In the genomic region with DNA sequence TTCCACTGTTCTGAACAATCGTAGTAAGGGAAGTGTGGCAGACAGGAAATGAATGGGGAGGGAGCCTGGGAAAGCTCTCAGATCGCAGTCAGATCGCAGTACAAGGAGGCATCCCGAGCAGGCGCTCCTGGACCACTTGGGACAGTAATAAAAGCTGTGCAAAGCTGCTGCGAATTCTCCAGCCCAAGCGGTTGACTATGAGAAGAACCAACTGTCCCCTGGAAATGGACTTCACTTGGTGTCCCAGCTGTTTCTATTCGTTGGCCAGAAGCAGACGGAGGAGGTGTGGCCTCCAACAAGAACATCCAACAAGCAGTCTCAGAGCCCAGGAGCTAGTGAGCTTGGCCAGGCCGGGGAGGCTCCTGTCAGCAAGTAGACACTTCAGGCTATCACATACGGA, we compare ENCODE assay signal across 8 mouse cellular contexts. TPM values are rescaled to one million over a fixed set of nuclear protein-coding genes. Genes with fewer than 3 reads are reported as not detected.
DNase-seq lines count a peak whose midpoint lies in the region; ATAC-seq and TF ChIP-seq lines count a peak whose summit lies in the region.

No protein-coding gene starts in this region.

- no peak overlapping the region for H3K9ac ChIP-seq in kidney, embryonic 16.5 days (replicated peaks; ENCODE audit: low read length)
- no peak overlapping the region for H3K9ac ChIP-seq in neural tube, embryonic 15.5 days (replicated peaks)

- TF ChIP-seq CTCF in gastrocnemius, adult 2 months (IDR thresholded peaks at IDR 0.05) = no peak

- H3K4me3 ChIP-seq in gastrocnemius, adult 2 months = no peak overlapping the region
- no peak overlapping the region for H3K4me3 ChIP-seq in heart, embryonic 10.5 days
- H3K4me3 ChIP-seq in kidney, embryonic 16.5 days (ENCODE audit: low read length) = no peak overlapping the region
- no peak overlapping the region for H3K4me3 ChIP-seq in neural tube, embryonic 15.5 days (replicated peaks)

- H3K4me2 ChIP-seq in kidney, embryonic 16.5 days (replicated peaks; ENCODE audit: low read depth, low read length) = no peak overlapping the region
- H3K4me2 ChIP-seq in neural tube, embryonic 15.5 days = no peak overlapping the region

- no peaks in the 10 kb centered on the region for H3K36me3 ChIP-seq in heart, embryonic 10.5 days
- H3K36me3 ChIP-seq in kidney, embryonic 16.5 days (ENCODE audit: insufficient read depth, low read length) = no peaks in the 10 kb centered on the region
- H3K36me3 ChIP-seq in neural tube, embryonic 15.5 days = no peaks in the 10 kb centered on the region

- H3K27ac ChIP-seq in gastrocnemius, adult 2 months = no peak overlapping the region
- H3K27ac ChIP-seq in heart, embryonic 10.5 days = peak overlapping the region; percentile 6; the same call in 1 of the 2 replicates
- 0 out of 2 replicates have a peak overlapping the region, but pooled peaks have one; percentile 18 for H3K27ac ChIP-seq in kidney, embryonic 16.5 days (ENCODE audit: low read length)
- no peak overlapping the region for H3K27ac ChIP-seq in neural tube, embryonic 15.5 days (replicated peaks)

- peaks cover 8% of the 10 kb centered on the region; the same call in 1 of the 2 replicates for H3K27me3 ChIP-seq in heart, embryonic 10.5 days (ENCODE audit: insufficient read depth, poor library complexity, severe bottlenecking)
- no peaks in the 10 kb centered on the region for H3K27me3 ChIP-seq in kidney, embryonic 16.5 days (ENCODE audit: insufficient read depth, low read length)
- no peaks in the 10 kb centered on the region for H3K27me3 ChIP-seq in neural tube, embryonic 15.5 days (replicated peaks)

- peak; percentile 43 for DNase-seq in gastrocnemius, adult 2 months
- peak; percentile 90 for DNase-seq in heart, embryonic 10.5 days (ENCODE audit: low spot score)
- peak; percentile 83 for DNase-seq in lung, postnatal 10 days
- DNase-seq in adrenal gland, postnatal 36 days = no peak
- DNase-seq in cerebellum, adult 18-20 months = no peak

- H3K4me1 ChIP-seq in heart, embryonic 10.5 days = peaks cover 27% of the 10 kb centered on the region
- H3K4me1 ChIP-seq in kidney, embryonic 16.5 days (ENCODE audit: insufficient read depth, low read length) = peaks cover 22% of the 10 kb centered on the region
- H3K4me1 ChIP-seq in neural tube, embryonic 15.5 days = peaks cover 14% of the 10 kb centered on the region

- WGBS in heart, embryonic 10.5 days = 9% methylated on average over 11 of the region's 11 CpGs
- WGBS in kidney, embryonic 16.5 days = 9% methylated on average over 11 of the region's 11 CpGs
- 49% methylated on average over 11 of the region's 11 CpGs for WGBS in neural tube, embryonic 15.5 days

- peak; percentile 64 for ATAC-seq in kidney, embryonic 16.5 days (ENCODE audit: low FRiP score, low TSS enrichment)
- no peak for ATAC-seq in neural tube, embryonic 15.5 days (ENCODE audit: low FRiP score)
- ATAC-seq in CD4-positive, CD25-positive, alpha-beta regulatory T cell, adult 4 months = no peak

- intact Hi-C loops in gastrocnemius, adult 2 months (cut with DNase I) = no loop called here

- no peaks in the 10 kb centered on the region for H3K9me3 ChIP-seq in heart, embryonic 10.5 days
- no peaks in the 10 kb centered on the region for H3K9me3 ChIP-seq in kidney, embryonic 16.5 days (ENCODE audit: low read length)
- no peaks in the 10 kb centered on the region for H3K9me3 ChIP-seq in neural tube, embryonic 15.5 days (replicated peaks)

RNA-seq across cellular contexts. Expression of gene Uck2, which starts 7.3 kb away (rescaled TPM):
- 10 to 100 TPM; 14.1 to 22.4 TPM for total RNA-seq in gastrocnemius, adult 2 months (2021)
- 80.6 and 114 TPM in 2 replicates for polyA plus RNA-seq in heart, embryonic 10.5 days (2016; fragmentation: Nextera tagmentation; extraction: Ambion mirVana)
- polyA plus RNA-seq in kidney, embryonic 16.5 days (2015; fragmentation: Nextera tagmentation; extraction: Ambion mirVana) = 67.7 and 72.3 TPM in 2 replicates
- 46.6 and 75.5 TPM in 2 replicates for polyA plus RNA-seq in neural tube, embryonic 15.5 days (2015; fragmentation: Nextera tagmentation; extraction: Ambion mirVana)
- polyA plus RNA-seq in CD4-positive, CD25-positive, alpha-beta regulatory T cell, adult 4 months (2017; shearing (Covaris generic)) = 10 to 100 TPM; 24.0 to 35.0 TPM
- 10 to 100 TPM; 60.6 to 65.0 TPM for total RNA-seq in adrenal gland, postnatal 36 days (2021)

RNA-seq across cellular contexts. Expression of gene Tmco1, which starts 15.7 kb away (rescaled TPM):
- 10 to 100 TPM; 33.2 to 40.4 TPM for total RNA-seq in gastrocnemius, adult 2 months (2021)
- 79.1 and 88.0 TPM in 2 replicates for polyA plus RNA-seq in heart, embryonic 10.5 days (2016; fragmentation: Nextera tagmentation; extraction: Ambion mirVana)
- 117 and 125 TPM in 2 replicates for polyA plus RNA-seq in kidney, embryonic 16.5 days (2015; fragmentation: Nextera tagmentation; extraction: Ambion mirVana)
- polyA plus RNA-seq in neural tube, embryonic 15.5 days (2015; fragmentation: Nextera tagmentation; extraction: Ambion mirVana) = 76.2 and 79.1 TPM in 2 replicates
- 100 to 1,000 TPM; 102 to 115 TPM for polyA plus RNA-seq in CD4-positive, CD25-positive, alpha-beta regulatory T cell, adult 4 months (2017; shearing (Covaris generic))
- total RNA-seq in adrenal gland, postnatal 36 days (2021) = 100 to 1,000 TPM; 148 to 170 TPM

RNA-seq across cellular contexts. Expression of gene Aldh9a1, which starts 57.3 kb away (rescaled TPM):
- total RNA-seq in gastrocnemius, adult 2 months (2021) = 1 to 10 TPM; 4.1 to 5.8 TPM
- polyA plus RNA-seq in heart, embryonic 10.5 days (2016; fragmentation: Nextera tagmentation; extraction: Ambion mirVana) = 44.4 and 59.4 TPM in 2 replicates
- 62.6 and 63.4 TPM in 2 replicates for polyA plus RNA-seq in kidney, embryonic 16.5 days (2015; fragmentation: Nextera tagmentation; extraction: Ambion mirVana)
- 38.7 and 53.3 TPM in 2 replicates for polyA plus RNA-seq in neural tube, embryonic 15.5 days (2015; fragmentation: Nextera tagmentation; extraction: Ambion mirVana)
- polyA plus RNA-seq in CD4-positive, CD25-positive, alpha-beta regulatory T cell, adult 4 months (2017; shearing (Covaris generic)) = 10 to 100 TPM; 70.3 to 93.0 TPM
- total RNA-seq in adrenal gland, postnatal 36 days (2021) = 10 to 100 TPM; 63.5 to 87.4 TPM

Comparison
In these comparisons a context has a peak if more than half of its experiments do, and no peak if none do; other contexts are left out.
1. DNase-seq: peak in gastrocnemius, adult 2 months (single experiment), heart, embryonic 10.5 days (single experiment) and lung, postnatal 10 days (single experiment); none in adrenal gland, postnatal 36 days (0 of 2) and cerebellum, adult 18-20 months (0 of 2).
2. H3K27ac ChIP-seq: peak in heart, embryonic 10.5 days (single experiment) and kidney, embryonic 16.5 days (single experiment); none in gastrocnemius, adult 2 months (single experiment) and neural tube, embryonic 15.5 days (single experiment).